Mouse (Mus musculus) right cerebral cortex, postnatal 14 days (tissue): ENCODE data around the gene Ifi27l2a.

Experiments used
- DNase-seq: peaks from one replicate; pipeline ENCODE4 v3.0.0; 2022

The Ifi27l2a gene

DNA sequence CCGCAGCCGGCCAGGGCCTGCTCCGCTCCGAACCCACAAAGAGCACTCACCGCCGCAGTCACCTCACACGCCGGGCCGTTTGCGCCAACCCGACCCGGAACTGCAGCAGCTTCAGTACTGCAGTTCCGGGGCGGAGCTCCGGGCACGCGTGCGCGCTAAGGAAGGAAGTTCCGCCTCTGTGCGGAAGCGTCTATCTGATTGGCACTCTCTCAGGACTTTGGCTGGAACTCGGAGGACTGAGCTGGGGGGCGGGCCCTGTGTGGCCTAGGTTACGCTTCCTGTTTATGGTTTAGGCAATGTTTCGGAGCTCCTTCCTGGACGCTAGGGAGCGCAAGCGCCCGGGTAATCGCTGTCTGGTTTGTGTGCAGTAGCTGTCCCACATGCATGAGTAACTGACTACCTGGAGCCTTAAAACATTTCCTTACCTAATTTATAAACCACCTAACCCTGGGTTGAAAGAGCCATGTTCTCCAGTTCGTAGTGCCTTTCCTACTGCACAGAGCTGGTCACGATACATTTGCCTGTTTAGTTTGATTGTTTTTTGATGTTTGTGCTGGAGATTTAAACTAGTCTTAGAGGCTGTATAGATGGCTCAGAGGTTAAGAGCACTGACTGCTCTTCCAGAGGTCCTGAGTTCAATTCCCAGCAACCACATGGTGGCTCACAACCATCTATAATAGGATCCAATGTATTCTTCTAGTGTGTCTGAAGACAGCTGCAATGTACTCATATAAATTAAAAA, 17.6 kb downstream of the Ifi27l2a start, which contains the start of gene Ddx24:
Gene Ddx24 (minus strand): TSS at position 102 of the 742 bp plus-strand sequence.
- peak; percentile 93 for DNase-seq

DNA sequence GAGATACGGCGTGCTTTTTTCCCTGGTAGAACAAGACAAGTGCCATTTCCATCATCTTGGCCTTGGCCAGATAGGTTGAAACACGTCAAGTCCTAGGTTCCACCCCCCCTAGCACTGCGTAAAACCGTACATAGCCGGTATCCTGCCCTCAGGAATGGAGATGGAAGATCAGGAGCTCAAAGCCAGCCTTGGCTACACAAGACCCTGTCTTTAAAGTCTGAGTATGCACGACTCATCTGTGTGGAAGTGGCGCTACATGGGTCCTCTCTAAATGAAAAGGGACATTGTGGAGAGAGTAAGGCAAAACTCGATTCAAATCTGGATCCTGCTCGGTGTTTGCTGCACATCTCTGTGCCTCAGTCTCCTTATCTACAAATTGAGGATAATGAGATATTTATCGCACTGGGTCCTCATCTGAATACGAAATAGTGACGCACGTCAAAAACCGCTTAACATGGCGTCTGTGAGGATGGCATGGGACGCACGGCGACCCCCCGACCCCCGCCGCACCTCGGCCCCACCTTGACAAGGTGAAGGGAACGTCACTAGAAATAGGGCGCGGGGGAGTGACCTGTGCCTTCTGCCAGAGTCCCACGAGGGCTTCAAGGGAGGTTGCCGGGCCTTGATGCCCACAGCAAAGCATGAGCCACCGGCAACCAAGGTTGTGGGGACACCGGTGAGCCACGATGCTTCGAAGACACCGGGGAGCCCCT, 18.3 kb downstream of the Ifi27l2a start:
- no peak for DNase-seq

DNA sequence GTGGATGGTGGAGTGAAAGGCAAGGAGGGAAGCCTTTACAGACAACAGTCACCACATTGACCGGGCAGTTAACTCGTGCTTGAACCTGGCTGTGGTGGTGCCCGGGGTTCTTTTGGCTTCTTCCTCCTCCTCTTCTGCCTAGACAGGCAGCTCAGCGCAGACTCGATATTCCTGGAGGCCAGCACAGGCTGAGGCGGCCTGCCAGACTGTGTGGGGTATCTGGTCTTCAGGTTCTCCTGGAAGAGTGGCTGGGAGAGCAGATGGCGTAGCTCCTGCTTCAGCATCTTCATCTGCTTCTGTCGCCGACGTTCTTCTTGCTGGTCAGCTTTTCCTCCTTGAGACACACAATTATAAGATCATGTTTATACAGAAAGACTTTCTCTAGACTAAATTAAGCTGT, 35.3 kb downstream of the Ifi27l2a start:
- DNase-seq, result peak; percentile 51

DNA sequence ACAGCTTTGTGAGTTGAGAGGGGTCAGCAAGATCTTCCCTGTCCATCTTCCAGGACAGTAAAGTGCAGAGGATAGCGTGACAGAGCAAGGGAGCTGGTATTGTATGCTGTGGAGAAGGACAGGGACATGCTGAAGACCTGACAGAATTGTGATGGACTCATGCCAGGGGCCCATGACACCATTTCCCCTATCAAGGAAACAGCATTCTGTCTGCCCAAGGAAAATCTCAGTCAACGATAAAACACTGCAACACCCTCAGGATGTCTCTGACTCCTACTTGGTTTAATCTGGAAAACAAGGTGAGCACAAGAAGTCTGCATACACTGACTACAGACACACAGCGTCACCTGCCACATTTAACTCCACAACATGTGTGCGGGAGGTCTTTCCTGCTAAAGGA, 35.8 kb downstream of the Ifi27l2a start, which contains the start of gene 9330161L09Rik:
Gene 9330161L09Rik (minus strand): TSS at position 101 of the 400 bp plus-strand sequence.
- no peak for DNase-seq

DNA sequence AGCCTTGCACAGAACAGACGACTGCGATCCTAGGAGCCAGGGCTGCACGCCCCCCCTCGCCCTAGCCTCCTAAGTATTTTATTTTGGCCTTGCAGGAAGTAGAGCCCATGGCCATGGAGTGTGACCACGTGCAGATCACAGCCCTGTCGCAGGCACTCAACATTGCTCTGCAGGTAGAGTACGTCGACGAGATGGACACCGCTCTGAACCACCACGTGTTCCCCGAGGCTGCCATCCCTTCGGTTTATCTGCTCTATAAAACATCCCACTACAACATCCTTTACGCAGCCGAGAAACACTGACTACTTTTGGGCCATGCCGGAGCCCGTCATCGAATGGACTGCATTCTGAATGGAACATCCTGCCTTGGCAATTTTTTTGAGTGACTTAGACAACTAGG, 39.3 kb downstream of the Ifi27l2a start:
- DNase-seq, result no peak

DNA sequence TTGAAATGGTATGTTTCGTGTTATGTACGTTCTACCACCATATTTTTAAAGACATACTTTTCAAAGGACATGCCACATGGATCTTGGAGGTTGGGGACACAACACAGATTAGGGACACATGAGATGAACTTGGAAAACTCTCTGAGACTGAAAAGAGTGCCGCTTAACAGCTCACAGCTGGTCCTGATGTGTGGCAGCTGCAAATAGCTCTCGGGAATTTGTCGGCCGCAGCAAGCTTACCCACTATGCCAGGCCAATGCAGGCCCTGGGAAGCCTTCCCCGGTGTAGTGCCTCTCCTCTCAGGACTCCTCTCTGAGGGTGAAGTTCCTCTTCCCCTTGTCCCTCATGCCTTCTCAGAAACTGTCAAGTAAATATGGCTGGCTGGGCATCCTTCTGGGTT, 46.7 kb downstream of the Ifi27l2a start:
- DNase-seq, result no peak

DNA sequence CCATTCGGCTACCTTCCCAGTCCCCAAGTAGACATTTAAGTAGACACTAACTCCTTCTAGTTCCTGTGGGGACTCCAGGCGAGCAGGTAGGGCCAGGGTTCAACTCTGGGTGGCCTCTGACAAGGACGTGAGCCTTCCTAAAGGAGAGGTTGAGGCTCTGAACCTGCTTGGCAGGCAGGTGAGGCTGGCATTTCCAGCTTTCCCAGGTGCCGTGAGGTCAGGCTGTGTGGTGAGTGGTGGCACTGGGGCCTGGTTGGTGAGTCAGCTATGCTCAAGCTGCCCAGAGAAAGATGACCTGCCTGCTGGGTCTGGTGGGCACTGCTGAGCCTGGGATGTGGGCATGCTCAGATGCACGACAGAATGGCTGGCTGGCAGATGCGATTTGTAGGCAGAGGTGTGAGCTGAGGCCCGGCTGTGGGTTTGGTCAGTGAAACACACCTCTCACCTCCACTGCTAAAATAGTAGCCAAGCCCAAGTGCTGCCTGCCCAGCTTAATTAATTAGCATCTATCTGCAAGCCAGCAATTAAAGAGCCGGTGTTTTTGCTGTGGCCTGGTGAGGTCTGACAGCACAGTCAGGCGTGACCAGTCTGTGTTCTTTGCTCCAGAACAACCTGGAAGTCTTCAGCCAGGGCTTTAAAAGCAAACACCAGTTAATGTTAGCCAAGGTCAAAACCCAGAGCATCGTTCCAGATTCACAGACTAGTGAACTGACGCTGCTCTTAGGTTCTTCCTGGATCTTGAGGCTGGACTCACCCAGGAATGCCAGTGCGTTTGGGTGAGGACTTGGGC, 47.8 kb downstream of the Ifi27l2a start:
- DNase-seq, result no peak

DNA sequence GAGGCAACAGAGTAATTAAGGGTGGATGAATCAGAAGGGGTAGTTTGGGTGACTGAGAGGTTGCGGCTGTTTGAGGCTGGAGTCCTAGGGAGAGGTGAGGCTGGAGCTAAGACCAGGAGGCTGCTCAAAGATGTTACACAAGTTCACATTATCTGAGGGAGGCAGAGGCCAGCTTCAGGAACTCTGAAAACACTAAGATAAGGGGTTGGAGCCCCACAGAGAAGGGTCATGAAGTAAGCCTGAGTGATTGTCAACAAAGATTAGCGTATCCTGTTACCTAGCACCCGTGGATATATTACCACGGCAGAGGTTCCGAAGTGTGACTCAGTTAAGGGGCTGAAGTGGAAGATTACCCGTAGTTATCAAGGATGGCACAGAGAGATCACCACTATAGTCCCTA, 50.0 kb downstream of the Ifi27l2a start:
- no peak for DNase-seq
